Mouse (Mus musculus) bone marrow macrophage, adult 2 months (primary cell): ENCODE data around the gene Il9r.

Source experiments
- CTCF ChIP-seq: IDR thresholded peaks from 2 replicates; pipeline ENCODE4 v1.5.1; 2012; ENCODE audit warnings: low read depth, mild to moderate bottlenecking, low read length, moderate library complexity
- POLR2A ChIP-seq: IDR thresholded peaks from 2 replicates; pipeline ENCODE4 v1.6.1; 2012; ENCODE audit warnings: mild to moderate bottlenecking, low read depth, low read length, borderline replicate concordance

DNA sequence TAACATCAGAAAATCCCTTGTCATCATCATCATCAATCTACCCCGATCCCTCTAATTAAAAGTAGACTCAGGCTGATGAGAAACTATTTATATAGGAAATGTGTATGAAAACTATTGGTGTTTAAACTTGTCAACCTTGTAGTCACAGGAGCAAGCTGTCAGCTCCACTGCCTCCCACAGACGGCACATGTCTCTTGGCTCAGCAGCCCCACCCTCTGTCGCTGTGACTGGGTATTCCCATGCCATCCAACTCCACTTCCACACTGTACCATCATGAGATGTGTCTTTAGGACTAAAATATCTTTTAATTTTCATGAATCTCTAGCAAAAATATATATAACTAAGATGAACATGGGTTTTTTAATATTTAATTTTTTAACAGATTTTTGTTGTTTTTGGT is 48.3 kb upstream of the Il9r start:
- TF ChIP-seq CTCF: no peak
- no peak for TF ChIP-seq POLR2A
